Comparison of ENCODE assay signal across 13 mouse cellular contexts in the genomic region with DNA sequence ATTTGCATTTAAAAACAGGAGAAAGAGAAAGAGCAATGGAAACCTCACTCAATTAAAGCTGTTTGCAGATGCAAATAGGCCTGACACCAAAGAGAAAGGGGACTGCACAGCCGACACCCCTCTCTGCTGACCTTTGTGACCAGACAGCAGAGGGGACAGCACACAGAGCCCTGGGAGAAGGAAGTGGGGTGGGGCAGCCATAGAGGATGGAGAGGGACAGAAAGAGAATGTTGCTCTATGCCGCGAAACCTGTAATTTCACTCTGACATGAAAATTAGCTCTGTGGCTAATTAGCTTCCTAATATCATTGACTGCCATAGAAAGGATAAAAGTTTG.
DNase-seq lines count a peak whose midpoint lies in the region; ATAC-seq lines count a peak whose summit lies in the region.
"Had no signal": no experiment of that assay in that cellular context is flagged by ENCODE, and none has a peak within 500 bp of the region (broad histone marks: within the 10 kb centered on the region; RNA-seq: fewer than 3 reads in every experiment).

No protein-coding gene starts in this region.

- H3K4me2 ChIP-seq in heart, embryonic 14.5 days (ENCODE audit: low read length) = peak overlapping the region; percentile 38
- H3K4me2 ChIP-seq in liver, embryonic 11.5 days = peak overlapping the region; percentile 1; the same call in 1 of the 2 replicates
- no peak overlapping the region for H3K4me2 ChIP-seq in forebrain, embryonic 14.5 days (ENCODE audit: low read length)
- H3K4me2 ChIP-seq: stomach, embryonic 15.5 days had no signal

- H3K9me3 ChIP-seq in heart, embryonic 14.5 days (ENCODE audit: control insufficient read depth, low read length) = peaks cover 6% of the 10 kb centered on the region; the same call in 1 of the 2 replicates
- H3K9me3 ChIP-seq in liver, embryonic 11.5 days (ENCODE audit: control insufficient read depth, low read length) = no peaks in the 10 kb centered on the region
- H3K9me3 ChIP-seq in embryonic facial prominence, embryonic 10.5 days = no peaks in the 10 kb centered on the region
- H3K9me3 ChIP-seq in forebrain, embryonic 14.5 days (replicated peaks; ENCODE audit: control insufficient read depth, low read length) = no peaks in the 10 kb centered on the region; the same call in 1 of the 2 replicates
- H3K9me3 ChIP-seq: stomach, embryonic 15.5 days had no signal

- no peak overlapping the region for H3K4me3 ChIP-seq in heart, embryonic 14.5 days (ENCODE audit: control insufficient read depth in 1 of 2, insufficient read depth in 1 of 2, low read depth in 1 of 2, low read length in 2 of 2)
- no peak overlapping the region for H3K4me3 ChIP-seq in liver, embryonic 11.5 days (ENCODE audit: low read depth, low read length)
- H3K4me3 ChIP-seq in embryonic facial prominence, embryonic 10.5 days = peak overlapping the region; percentile 34; the same call in 1 of the 2 replicates
- no peak overlapping the region for H3K4me3 ChIP-seq in forebrain, embryonic 14.5 days (ENCODE audit: low read depth, low read length)
- H3K4me3 ChIP-seq: stomach, embryonic 15.5 days had no signal

- H3K27ac ChIP-seq in heart, embryonic 14.5 days (replicated peaks in 1 of 2; ENCODE audit: control insufficient read depth in 1 of 2, insufficient read depth in 1 of 2, low read depth in 2 of 2, low read length in 2 of 2) = no peak overlapping the region
- no peak overlapping the region for H3K27ac ChIP-seq in liver, embryonic 11.5 days (ENCODE audit: low read depth, low read length)
- H3K27ac ChIP-seq in embryonic facial prominence, embryonic 10.5 days (replicated peaks) = no peak overlapping the region
- H3K27ac ChIP-seq in forebrain, embryonic 14.5 days (ENCODE audit: low read depth, low read length) = no peak overlapping the region
- H3K27ac ChIP-seq: stomach, embryonic 15.5 days had no signal

- WGBS in heart, embryonic 14.5 days = 32% methylated on average over 3 of the region's 3 CpGs
- WGBS in liver, embryonic 11.5 days = 28% methylated on average over 3 of the region's 3 CpGs
- 4% methylated on average over 3 of the region's 3 CpGs for WGBS in embryonic facial prominence, embryonic 10.5 days
- 5% methylated on average over 3 of the region's 3 CpGs for WGBS in forebrain, embryonic 14.5 days

- no peak overlapping the region for H3K9ac ChIP-seq in heart, embryonic 14.5 days (ENCODE audit: low read length)
- no peak overlapping the region for H3K9ac ChIP-seq in liver, embryonic 11.5 days (ENCODE audit: low read depth, low read length)
- no peak overlapping the region for H3K9ac ChIP-seq in forebrain, embryonic 14.5 days (ENCODE audit: low read length)
- H3K9ac ChIP-seq: liver, postnatal 0 days; stomach, embryonic 15.5 days had no signal

- H3K27me3 ChIP-seq in heart, embryonic 14.5 days (ENCODE audit: control insufficient read depth, insufficient read depth, low read length) = no peaks in the 10 kb centered on the region
- H3K27me3 ChIP-seq in liver, embryonic 11.5 days (replicated peaks; ENCODE audit: control insufficient read depth, insufficient read depth, low read length) = no peaks in the 10 kb centered on the region
- H3K27me3 ChIP-seq in embryonic facial prominence, embryonic 10.5 days (replicated peaks; ENCODE audit: low read depth, poor library complexity, severe bottlenecking) = 0 out of 2 replicates have a peak, but pooled peaks cover 4% of the 10 kb centered on the region
- H3K27me3 ChIP-seq in forebrain, embryonic 14.5 days (replicated peaks; ENCODE audit: control insufficient read depth, insufficient read depth, low read length) = no peaks in the 10 kb centered on the region
- H3K27me3 ChIP-seq: stomach, embryonic 15.5 days had no signal

- H3K36me3 ChIP-seq in heart, embryonic 14.5 days (ENCODE audit: control insufficient read depth, insufficient read depth, low read length) = no peaks in the 10 kb centered on the region
- H3K36me3 ChIP-seq in liver, embryonic 11.5 days (ENCODE audit: control insufficient read depth, insufficient read depth, low read length) = no peaks in the 10 kb centered on the region
- no peaks in the 10 kb centered on the region for H3K36me3 ChIP-seq in embryonic facial prominence, embryonic 10.5 days (replicated peaks)
- no peaks in the 10 kb centered on the region for H3K36me3 ChIP-seq in forebrain, embryonic 14.5 days (ENCODE audit: control insufficient read depth, insufficient read depth, low read length)
- H3K36me3 ChIP-seq: stomach, embryonic 15.5 days had no signal

- no peak for ATAC-seq in heart, embryonic 14.5 days (ENCODE audit: insufficient number of reproducible peaks, insufficient read depth, low FRiP score, low read depth)
- ATAC-seq in liver, embryonic 11.5 days (replicated peaks; ENCODE audit: low FRiP score) = no peak
- ATAC-seq in forebrain, embryonic 14.5 days = peak; percentile 40; the same call in 1 of the 2 replicates
- ATAC-seq: liver, postnatal 0 days had no signal

- no peak for DNase-seq in heart, postnatal 4 days
- DNase-seq in liver, embryonic 11.5 days (ENCODE audit: low spot score) = no peak
- DNase-seq in liver = no peak
- DNase-seq in embryonic facial prominence, embryonic 10.5 days (ENCODE audit: low spot score) = no peak
- no peak for DNase-seq in forebrain, embryonic 14.5 days (ENCODE audit: low spot score)
- no peak for DNase-seq in right cerebral cortex, adult 2 months (ENCODE audit: low spot score in 2 of 2)
- DNase-seq in MN1 (ENCODE audit: low spot score) = no peak
- DNase-seq: adrenal gland, postnatal 10 days; gastrocnemius, postnatal 25 days; kidney, adult 9 months; liver, postnatal 0 days had no signal

- H3K4me1 ChIP-seq in heart, embryonic 14.5 days (ENCODE audit: control insufficient read depth in 2 of 2, insufficient read depth in 2 of 2, low read length in 2 of 2) = peaks cover 11 to 23% of the 10 kb centered on the region in 2 experiments
- H3K4me1 ChIP-seq in liver, embryonic 11.5 days (replicated peaks; ENCODE audit: control insufficient read depth, insufficient read depth, low read length) = no peaks in the 10 kb centered on the region; the same call in 1 of the 2 replicates
- H3K4me1 ChIP-seq in embryonic facial prominence, embryonic 10.5 days = peaks cover 16% of the 10 kb centered on the region
- H3K4me1 ChIP-seq in forebrain, embryonic 14.5 days (ENCODE audit: control insufficient read depth, insufficient read depth, low read length) = peaks cover 8% of the 10 kb centered on the region
